Mouse (Mus musculus) heart, embryonic 14.5 days (tissue): Measurements from ENCODE around the gene Soat1. TPM values are rescaled to one million over a fixed set of nuclear protein-coding genes. Genes with fewer than 3 reads are reported as not detected.

Experiments
- ATAC-seq: fragments of 200-750 bp; cut with Nextera tagmentation; 2 replicates; pipeline ENCODE4 v1.8.0; 2017; ENCODE audit warnings: low read depth, moderate TSS enrichment; ENCODE audit not compliant: insufficient number of reproducible peaks, insufficient read depth, low FRiP score
- H3K27ac ChIP-seq, 2 experiments: fragments of 200-500 bp in 1 of 2; fragments of 300-500 bp in 1 of 2; sonication (generic) in 1 of 2; replicated peaks in 1 of 2; 2 replicates each; pipeline ENCODE4 v1.5.1; 2012 to 2014; ENCODE audit warnings: low read depth in 2 of 2, low read length in 2 of 2, control low read depth in 1 of 2, mild to moderate bottlenecking in 1 of 2, mixed read lengths in 1 of 2; ENCODE audit not compliant: control insufficient read depth in 1 of 2, insufficient read depth in 1 of 2
- H3K27me3 ChIP-seq: fragments of 300-500 bp; sonication (generic); 2 replicates; pipeline ENCODE4 v1.6.1; 2014; ENCODE audit warnings: mild to moderate bottlenecking, low read length, control low read depth; ENCODE audit not compliant: control insufficient read depth, insufficient read depth
- H3K36me3 ChIP-seq: fragments of 300-500 bp; sonication (generic); 2 replicates; pipeline ENCODE4 v1.6.1; 2014; ENCODE audit warnings: mild to moderate bottlenecking, control low read depth, low read length, mixed read lengths; ENCODE audit not compliant: control insufficient read depth, insufficient read depth
- H3K4me1 ChIP-seq, 2 experiments: fragments of 200-500 bp in 1 of 2; fragments of 300-500 bp in 1 of 2; sonication (generic) in 1 of 2; 2 replicates each; pipeline ENCODE4 v1.6.1; 2012 to 2014; ENCODE audit warnings: low read length in 2 of 2, control low read depth in 1 of 2, mixed read lengths in 1 of 2; ENCODE audit not compliant: control insufficient read depth in 2 of 2, insufficient read depth in 2 of 2
- H3K4me2 ChIP-seq: fragments of 300-500 bp; sonication (generic); 2 replicates; pipeline ENCODE4 v1.6.1; 2014; ENCODE audit warnings: mild to moderate bottlenecking, low read length
- H3K4me3 ChIP-seq, 2 experiments: fragments of 200-500 bp in 1 of 2; fragments of 300-500 bp in 1 of 2; sonication (generic) in 1 of 2; 2 replicates each; pipeline ENCODE4 v1.5.1; 2012 to 2014; ENCODE audit warnings: low read length in 2 of 2, mild to moderate bottlenecking in 2 of 2, control low read depth in 1 of 2, low read depth in 1 of 2, moderate library complexity in 1 of 2; ENCODE audit not compliant: control insufficient read depth in 1 of 2, insufficient read depth in 1 of 2
- H3K9ac ChIP-seq: fragments of 300-500 bp; sonication (generic); 2 replicates; pipeline ENCODE4 v1.6.1; 2014; ENCODE audit warnings: mild to moderate bottlenecking, low read length
- H3K9me3 ChIP-seq: fragments of 300-500 bp; sonication (generic); 2 replicates; pipeline ENCODE4 v1.6.1; 2016; ENCODE audit warnings: low read length, control low read depth; ENCODE audit not compliant: control insufficient read depth
- WGBS: fragments of 180-500 bp; shearing (Covaris S2); extraction: QIAGEN DNeasy Blood & Tissue Kit; methylation state at CpG from one replicate; pipeline ENCODE4 v1.1.7; 2014; 5-methylcytosine and 5-hydroxymethylcytosine counted together
- polyA plus RNA-seq: library from polyadenylated mRNA; unstranded; fragments of >200 nt; fragmentation: Nextera tagmentation; extraction: Ambion mirVana; gene quantifications from 2 replicates; pipeline ENCODE4 v1.2.1, GENCODE M21; 2014

Soat1 gene
- polyA plus RNA-seq, 1 experiment from 2014 or later, result 32.2 TPM

GRCm38 (mm10) chr1:156464963-156465362, 9.2 kb downstream of the Soat1 start:
- Histone ChIP-seq H3K4me1 (peaks cover 5 to 15% of the 10 kb centered on the region in 2 experiments; a peak in 3 of 4 replicates), H3K27ac (no peak overlapping the region), H3K4me3 (no peak overlapping the region), H3K9me3 (0 out of 2 replicates have a peak, but pooled peaks cover 6% of the 10 kb centered on the region), H3K9ac (no peak overlapping the region), H3K4me2 (no peak overlapping the region), H3K36me3 (peaks cover 28% of the 10 kb centered on the region), H3K27me3 (no peaks in the 10 kb centered on the region)
- ATAC-seq, result no peak
- WGBS, result 81% methylated on average over 9 of the region's 9 CpGs

GRCm38 (mm10) chr1:156463981-156464853, 9.9 kb downstream of the Soat1 start:
- no peak overlapping the region for H3K4me3 ChIP-seq
- H3K4me1 ChIP-seq, result peaks cover 5 to 19% of the 10 kb centered on the region in 2 experiments; a peak in 3 of 4 replicates
- no peak overlapping the region for H3K27ac ChIP-seq
- no peak overlapping the region for H3K4me2 ChIP-seq
- no peaks in the 10 kb centered on the region for H3K27me3 ChIP-seq
- 81% methylated on average over 8 of the region's 8 CpGs for WGBS
- ATAC-seq, result no peak
- peaks cover 25% of the 10 kb centered on the region for H3K36me3 ChIP-seq
- no peak overlapping the region for H3K9ac ChIP-seq
- H3K9me3 ChIP-seq, result 0 out of 2 replicates have a peak, but pooled peaks cover 1% of the 10 kb centered on the region

GRCm38 (mm10) chr1:156462273-156462991, 11.7 kb downstream of the Soat1 start:
- Histone ChIP-seq H3K4me1 (peaks cover 2 to 5% of the 10 kb centered on the region in 2 experiments; a peak in 2 of 4 replicates), H3K9ac (no peak overlapping the region), H3K4me3 (no peak overlapping the region), H3K27me3 (no peaks in the 10 kb centered on the region), H3K36me3 (peaks cover 28% of the 10 kb centered on the region), H3K9me3 (no peaks in the 10 kb centered on the region), H3K4me2 (no peak overlapping the region), H3K27ac (no peak overlapping the region)
- 69% methylated on average over 12 of the region's 12 CpGs for WGBS
- ATAC-seq, result no peak

DNA sequence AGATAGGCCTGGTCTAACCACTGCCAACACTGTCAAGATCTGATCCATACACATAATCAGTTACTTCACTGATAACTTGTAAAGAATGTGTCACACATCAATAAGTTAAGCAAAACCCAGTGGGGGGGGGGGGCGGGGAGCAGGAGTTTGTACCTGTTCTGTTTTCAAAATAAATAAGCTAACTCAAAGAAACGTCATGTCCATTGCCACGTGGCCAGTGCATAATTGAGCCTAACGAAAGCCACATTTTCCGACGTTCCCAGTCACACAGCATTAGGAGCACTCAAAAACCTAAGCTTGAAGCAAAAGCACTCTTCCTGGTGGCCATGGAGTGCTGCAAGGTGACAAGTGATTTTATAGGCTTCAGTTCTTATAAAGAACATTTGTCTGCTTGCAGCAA, 13.1 kb downstream of the Soat1 start:
- no peak overlapping the region for H3K4me3 ChIP-seq
- H3K9me3 ChIP-seq, result no peaks in the 10 kb centered on the region
- no peak overlapping the region for H3K9ac ChIP-seq
- H3K4me1 ChIP-seq, result peaks cover 2 to 5% of the 10 kb centered on the region in 2 experiments; a peak in 2 of 4 replicates
- H3K27ac ChIP-seq, result no peak overlapping the region
- ATAC-seq, result no peak
- no peak overlapping the region for H3K4me2 ChIP-seq
- peaks cover 25% of the 10 kb centered on the region for H3K36me3 ChIP-seq
- WGBS, result 85% methylated on average over 6 of the region's 6 CpGs
- H3K27me3 ChIP-seq, result no peaks in the 10 kb centered on the region

GRCm38 (mm10) chr1:156460216-156460615, 13.9 kb downstream of the Soat1 start:
- no peak overlapping the region for H3K9ac ChIP-seq
- no peak overlapping the region for H3K4me2 ChIP-seq
- H3K9me3 ChIP-seq, result no peaks in the 10 kb centered on the region
- H3K4me1 ChIP-seq, result peaks cover 2 to 5% of the 10 kb centered on the region in 2 experiments; a peak in 2 of 4 replicates
- ATAC-seq, result no peak
- H3K27ac ChIP-seq, result peak overlapping the region; percentile 10 to 56; a peak in 3 of 4 replicates
- peaks cover 25% of the 10 kb centered on the region for H3K36me3 ChIP-seq
- H3K27me3 ChIP-seq, result no peaks in the 10 kb centered on the region
- WGBS, result 86% methylated on average over 4 of the region's 4 CpGs
- no peak overlapping the region for H3K4me3 ChIP-seq

GRCm38 (mm10) chr1:156459690-156460089, 14.4 kb downstream of the Soat1 start:
- H3K27ac ChIP-seq, result peak overlapping the region; percentile 10 to 56

DNA sequence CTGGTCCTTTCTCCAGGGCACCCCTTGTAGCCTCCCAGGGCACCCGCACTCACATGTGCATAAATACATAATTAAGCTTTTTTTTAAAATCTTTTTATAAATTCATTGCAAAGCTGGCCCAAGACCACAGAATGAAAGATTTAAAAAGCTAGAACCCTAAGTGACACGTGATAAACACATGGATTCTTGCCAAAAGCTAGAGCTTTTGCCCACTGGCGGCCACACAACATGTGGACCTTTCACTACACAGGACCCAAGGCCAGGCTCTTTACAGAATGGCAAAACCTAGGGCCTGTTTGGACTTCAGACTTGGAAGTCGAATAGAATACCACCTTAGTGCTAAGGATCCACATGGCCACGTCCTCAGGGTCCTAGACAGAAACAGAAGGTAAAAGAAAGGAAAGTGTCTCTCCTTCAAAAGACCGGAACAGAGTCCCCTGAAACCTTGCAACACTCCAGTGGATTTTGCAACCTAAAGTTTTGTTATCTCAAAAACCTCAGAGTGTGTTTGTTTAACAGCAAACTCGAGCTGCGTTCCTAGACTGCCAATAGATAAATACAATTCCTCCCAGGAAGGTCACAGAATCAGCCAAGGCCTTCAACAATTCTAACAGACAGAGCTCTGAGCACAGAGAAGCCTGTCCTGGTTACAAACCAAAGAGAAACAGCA, 15.6 kb downstream of the Soat1 start:
- peaks cover 21% of the 10 kb centered on the region for H3K36me3 ChIP-seq
- peak overlapping the region in 1 of 2 experiments; percentile 20; a peak in 1 of 4 replicates for H3K27ac ChIP-seq
- 53% methylated on average over 8 of the region's 8 CpGs for WGBS
- H3K4me3 ChIP-seq, result no peak overlapping the region
- H3K9ac ChIP-seq, result no peak overlapping the region
- no peak for ATAC-seq
- peaks cover 4 to 5% of the 10 kb centered on the region in 2 experiments; a peak in 2 of 4 replicates for H3K4me1 ChIP-seq
- H3K4me2 ChIP-seq, result no peak overlapping the region
- no peaks in the 10 kb centered on the region for H3K27me3 ChIP-seq
- no peaks in the 10 kb centered on the region for H3K9me3 ChIP-seq

More at GRCm38 (mm10) chr1:156459690-156460089, 14.4 kb downstream of the Soat1 start:
- no peak overlapping the region for H3K4me2 ChIP-seq
- H3K4me3 ChIP-seq, result no peak overlapping the region
- H3K27me3 ChIP-seq, result no peaks in the 10 kb centered on the region
- H3K36me3 ChIP-seq, result peaks cover 23% of the 10 kb centered on the region
- H3K9ac ChIP-seq, result no peak overlapping the region
- no peak for ATAC-seq
- no peaks in the 10 kb centered on the region for H3K9me3 ChIP-seq
- peaks cover 2 to 5% of the 10 kb centered on the region in 2 experiments; a peak in 2 of 4 replicates for H3K4me1 ChIP-seq
- WGBS, result 47% methylated on average over 3 of the region's 3 CpGs
